Mouse (Mus musculus) ES-E14 (cell line): Measurements from ENCODE around the gene Astn2. TPM values are rescaled to one million over a fixed set of nuclear protein-coding genes. Genes with fewer than 3 reads are reported as not detected.

Experiments
- DNase-seq: peaks from one replicate; pipeline ENCODE4 v3.0.0-alpha.2; 2013; ENCODE audit warnings: low read depth, low spot score
- H3K27ac ChIP-seq: 2 replicates; pipeline ENCODE4 v1.5.1; 2012; ENCODE audit warnings: low read depth, mild to moderate bottlenecking, low read length, moderate library complexity, mixed read lengths; ENCODE audit not compliant: poor library complexity, insufficient read depth, severe bottlenecking
- H3K36me3 ChIP-seq: 2 replicates; pipeline ENCODE4 v1.6.1; 2012; ENCODE audit warnings: mild to moderate bottlenecking, low read length, moderate library complexity, mixed read lengths; ENCODE audit not compliant: control insufficient read depth, poor library complexity, insufficient read depth, severe bottlenecking
- H3K4me1 ChIP-seq, 2 experiments: fragments of 150-350 bp in 1 of 2; sonication (generic) in 1 of 2; 2 replicates each; pipeline ENCODE4 v1.6.1; 2012; ENCODE audit warnings: low read length in 2 of 2, mild to moderate bottlenecking in 1 of 2, mixed read lengths in 1 of 2; ENCODE audit not compliant: control insufficient read depth in 2 of 2, insufficient read depth in 2 of 2, poor library complexity in 1 of 2
- H3K4me3 ChIP-seq, 2 experiments: fragments of 150-350 bp in 1 of 2; sonication (generic) in 1 of 2; 2 replicates each; pipeline ENCODE4 v1.5.1; 2012; ENCODE audit warnings: low read length in 2 of 2, low read depth in 1 of 2, mild to moderate bottlenecking in 1 of 2, mixed read lengths in 1 of 2; ENCODE audit not compliant: insufficient read depth in 1 of 2, poor library complexity in 1 of 2, severe bottlenecking in 1 of 2
- H3K9ac ChIP-seq: 2 replicates; pipeline ENCODE4 v1.6.1; 2012; ENCODE audit warnings: low read depth, mild to moderate bottlenecking, low read length, mixed read lengths; ENCODE audit not compliant: poor library complexity, insufficient read depth, severe bottlenecking
- H3K9me3 ChIP-seq: fragments of 150-350 bp; sonication (generic); 2 replicates; pipeline ENCODE4 v1.6.1; 2012; ENCODE audit warnings: low read depth, mild to moderate bottlenecking, low read length; ENCODE audit not compliant: control insufficient read depth, insufficient read depth
- CHD2 ChIP-seq: IDR thresholded peaks from 2 replicates; pipeline ENCODE4 v1.6.1; 2014; ENCODE audit warnings: mild to moderate bottlenecking, low read depth, low read length, inconsistent platforms
- HCFC1 ChIP-seq: IDR thresholded peaks from 2 replicates; pipeline ENCODE4 v1.6.1; 2012; ENCODE audit warnings: low read length, inconsistent platforms, borderline replicate concordance; ENCODE audit not compliant: insufficient read depth
- MAFK ChIP-seq: IDR thresholded peaks from 2 replicates; pipeline ENCODE4 v1.6.1; 2014; ENCODE audit warnings: mild to moderate bottlenecking, low read depth, low read length, inconsistent platforms; ENCODE audit not compliant: insufficient read depth
- ZC3H11A ChIP-seq: IDR thresholded peaks from 2 replicates; pipeline ENCODE4 v1.6.1; 2012; ENCODE audit warnings: low read depth, mild to moderate bottlenecking, inconsistent platforms, low read length, borderline replicate concordance
- ZNF384 ChIP-seq: IDR thresholded peaks from 2 replicates; pipeline ENCODE4 v1.6.1; 2012; ENCODE audit warnings: low read depth, low read length, inconsistent platforms
- in situ Hi-C, 2 experiments: fragments of 600-800 bp; cut with MboI; formaldehyde crosslinking; loops; one replicate each; pipeline ENCODE4 v1.15.1; 2025; ENCODE audit warnings: low sequenced_read_pairs in 2 of 2, inconsistent platforms in 1 of 2; ENCODE audit not compliant: unreplicated experiment in 2 of 2
- total RNA-seq: library from RNA; depleted of rRNA; stranded (reverse); fragments of 300-350 nt; gene quantifications from 2 replicates; pipeline ENCODE4 v1.2.3, GENCODE M21; 2012

Astn2 gene
- total RNA-seq, 1 experiment: 0.04 TPM

DNA sequence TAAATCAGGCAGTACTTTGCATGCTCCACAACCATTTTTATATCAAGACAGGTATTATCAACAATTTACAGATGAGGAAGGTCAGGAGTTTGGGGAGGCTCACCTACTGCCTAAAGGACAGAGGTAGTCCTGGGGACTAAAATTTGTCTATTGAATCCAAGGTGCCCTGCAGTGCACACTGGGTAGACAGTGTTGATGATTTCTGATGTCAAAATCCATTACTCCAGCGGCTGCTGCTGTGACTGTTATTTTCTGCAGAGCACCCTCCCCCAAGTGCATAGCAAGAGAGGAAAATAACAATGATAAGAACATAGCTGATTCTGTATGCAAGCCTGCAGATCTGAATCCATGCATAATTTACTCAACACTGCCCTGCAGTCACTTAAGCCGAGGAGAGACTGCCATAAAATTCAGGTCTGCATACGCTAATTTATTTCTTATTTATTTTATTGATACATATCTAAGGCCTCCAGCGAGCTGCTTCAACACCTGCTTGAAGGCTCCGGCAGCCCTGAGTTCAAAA is 660.3 kb downstream of the Astn2 start:
- H3K36me3 ChIP-seq: no peaks in the 10 kb centered on the region
- no peak overlapping the region for H3K4me3 ChIP-seq
- H3K9ac ChIP-seq: no peak overlapping the region
- no peak overlapping the region for H3K27ac ChIP-seq
- no peak for DNase-seq
- TF ChIP-seq ZC3H11A (no peak), CHD2 (no peak), HCFC1 (no peak), ZNF384 (no peak), MAFK (no peak)
- no peaks in the 10 kb centered on the region for H3K9me3 ChIP-seq
- in situ Hi-C loops: no loop called here
- no peaks in the 10 kb centered on the region for H3K4me1 ChIP-seq

DNA sequence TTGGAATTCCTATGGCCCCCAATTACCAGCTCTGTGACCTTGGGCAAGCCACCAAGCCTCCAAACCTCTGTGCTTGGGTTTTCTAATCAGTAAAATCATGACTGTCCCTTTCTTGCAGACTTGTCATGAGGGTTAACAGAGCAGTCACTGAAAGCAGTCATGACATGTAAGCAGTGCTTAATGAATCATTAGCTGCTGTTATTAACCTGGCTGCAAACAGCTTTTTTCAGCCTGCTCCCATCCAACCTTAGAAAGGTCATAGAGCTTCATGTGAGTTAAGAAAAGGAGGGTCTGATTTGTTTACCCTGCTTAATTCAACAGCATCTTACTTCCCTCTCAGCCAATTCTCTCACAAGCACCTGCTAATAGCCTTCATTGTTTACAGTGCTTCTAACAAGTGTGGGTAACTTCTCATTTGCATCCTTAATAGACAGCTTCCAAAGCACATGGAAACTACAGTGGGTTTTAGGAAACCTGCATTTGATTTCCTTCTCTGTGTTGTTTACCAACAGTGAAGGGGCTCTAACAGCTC is 661.2 kb downstream of the Astn2 start:
- TF ChIP-seq HCFC1 (no peak), CHD2 (no peak)

DNA sequence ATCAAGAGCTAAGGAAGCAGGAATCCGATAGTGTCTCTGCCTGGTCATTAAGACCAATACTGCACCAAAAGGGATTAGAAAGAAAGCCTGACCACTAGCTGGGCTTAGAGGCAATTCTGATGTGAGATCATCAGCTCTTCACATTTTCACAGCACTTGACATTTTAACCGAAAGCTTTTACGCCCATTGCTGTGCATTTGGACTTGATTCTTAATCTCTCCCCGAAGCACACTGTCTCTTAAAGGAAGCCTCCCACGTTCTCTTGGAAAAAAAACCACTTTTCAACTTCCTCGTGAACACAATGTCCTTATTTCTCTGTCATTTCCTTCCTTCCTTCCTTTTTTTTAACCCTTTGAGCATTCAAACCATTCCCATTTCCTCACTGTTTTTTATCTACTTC is 680.0 kb downstream of the Astn2 start:
- Histone ChIP-seq H3K4me3 (no peak overlapping the region), H3K9ac (no peak overlapping the region), H3K27ac (no peak overlapping the region), H3K4me1 (no peaks in the 10 kb centered on the region), H3K36me3 (no peaks in the 10 kb centered on the region), H3K9me3 (no peaks in the 10 kb centered on the region)
- TF ChIP-seq CHD2: no peak
- TF ChIP-seq HCFC1: no peak
- no peak for TF ChIP-seq ZC3H11A
- no peak for TF ChIP-seq ZNF384
- TF ChIP-seq MAFK: no peak
- no peak for DNase-seq
- in situ Hi-C loops: no loop called here

More for the DNA sequence above, 661.2 kb downstream of the Astn2 start:
- Histone ChIP-seq H3K36me3 (no peaks in the 10 kb centered on the region), H3K4me3 (no peak overlapping the region), H3K9me3 (no peaks in the 10 kb centered on the region), H3K27ac (no peak overlapping the region), H3K4me1 (no peaks in the 10 kb centered on the region), H3K9ac (no peak overlapping the region)
- no peak for DNase-seq
- in situ Hi-C loops: no loop called here

DNA sequence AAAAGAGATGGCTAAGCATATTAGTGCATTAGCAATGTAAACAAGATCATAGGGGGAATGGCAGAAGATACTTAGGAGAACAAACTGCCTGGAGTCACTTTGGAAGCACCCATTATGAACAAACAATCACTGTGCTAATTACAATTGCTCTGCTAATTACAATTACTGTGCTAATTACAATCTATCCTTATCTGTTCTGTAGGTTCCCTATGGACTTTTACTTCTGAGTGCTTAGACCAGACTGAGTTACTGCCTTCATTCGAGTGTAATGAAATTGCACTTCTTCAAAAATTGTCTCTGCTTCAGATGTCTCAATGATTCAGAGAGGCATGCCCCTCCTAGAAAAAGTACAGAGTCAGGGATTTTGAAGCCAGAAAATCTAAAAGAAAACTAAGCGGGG is 684.8 kb downstream of the Astn2 start:
- no peaks in the 10 kb centered on the region for H3K9me3 ChIP-seq
- H3K9ac ChIP-seq: no peak overlapping the region
- no peak for DNase-seq
- TF ChIP-seq ZC3H11A (no peak), HCFC1 (no peak), MAFK (no peak), CHD2 (no peak), ZNF384 (no peak)
- in situ Hi-C loops: no loop called here
- H3K4me1 ChIP-seq: no peaks in the 10 kb centered on the region
- H3K4me3 ChIP-seq: no peak overlapping the region
- no peak overlapping the region for H3K27ac ChIP-seq
- H3K36me3 ChIP-seq: no peaks in the 10 kb centered on the region

DNA sequence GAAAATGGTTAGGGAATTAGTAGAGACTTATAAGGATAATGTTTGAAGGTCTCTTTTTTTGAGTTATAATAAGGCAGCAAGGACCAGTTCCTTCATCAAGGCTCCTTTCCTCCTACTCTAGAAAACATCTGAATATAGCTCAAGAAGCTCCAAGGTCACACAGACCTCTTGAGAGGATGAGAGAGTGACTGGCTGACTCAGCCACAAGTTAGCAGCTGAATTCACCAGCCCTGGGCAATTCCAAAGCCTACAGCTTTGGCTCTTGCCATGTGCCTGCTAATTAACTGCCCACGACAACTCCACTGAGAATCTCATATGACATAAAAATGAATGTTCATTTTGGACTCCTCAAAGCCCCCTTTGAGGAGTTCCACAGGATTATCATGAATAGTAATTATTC is 686.5 kb downstream of the Astn2 start:
- no peak overlapping the region for H3K9ac ChIP-seq
- H3K27ac ChIP-seq: no peak overlapping the region
- no peak for TF ChIP-seq HCFC1
- TF ChIP-seq ZC3H11A: no peak
- TF ChIP-seq CHD2: no peak
- no peak for TF ChIP-seq ZNF384
- TF ChIP-seq MAFK: no peak
- in situ Hi-C loops: no loop called here
- H3K4me1 ChIP-seq: no peaks in the 10 kb centered on the region
- no peak overlapping the region for H3K4me3 ChIP-seq
- DNase-seq: no peak
- no peaks in the 10 kb centered on the region for H3K36me3 ChIP-seq
- no peaks in the 10 kb centered on the region for H3K9me3 ChIP-seq
